Mouse (Mus musculus): Measurements from ENCODE around the gene Glb1l.

GRCm38 (mm10) chr1:75248041-75248772 is 37.6 kb upstream of the Glb1l start:
- no peak for TF ChIP-seq POLR2A (IDR thresholded peaks at IDR 0.05; ENCODE audit: borderline replicate concordance, insufficient read depth, low read length)
- TF ChIP-seq CTCF (IDR thresholded peaks at IDR 0.05; ENCODE audit: borderline replicate concordance, insufficient read depth, low read depth, low read length) = no peak
